Mouse (Mus musculus): ENCODE data around the gene Slc25a17. TPM values are rescaled to one million over a fixed set of nuclear protein-coding genes. Genes with fewer than 3 reads are reported as not detected.

Gene Slc25a17
- total RNA-seq, 2 experiments from 2014 or later: 15.6 to 15.9 TPM

DNA sequence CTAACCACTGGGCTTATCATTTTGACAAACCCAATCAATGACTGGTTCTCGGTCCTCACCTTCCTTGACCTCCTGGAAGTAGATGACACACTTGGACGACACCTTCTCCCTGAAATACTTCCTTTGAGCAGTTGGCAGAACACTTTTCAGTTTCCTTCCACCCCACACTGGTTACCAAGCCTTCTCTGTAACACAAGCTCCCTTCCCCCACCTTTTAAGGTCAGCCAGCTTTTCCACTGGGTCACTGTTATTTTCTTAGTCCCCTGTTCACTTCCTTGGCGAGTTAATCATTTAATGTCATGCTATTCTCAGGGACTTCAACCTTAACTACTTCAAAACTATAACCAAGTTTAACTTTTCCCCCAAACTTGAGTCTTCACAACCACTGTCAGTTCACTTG, 1.7 kb downstream of the Slc25a17 start:
- intact Hi-C loops (cut with DNase I; ENCODE audit: low total_unique reads): no loop called here
- no peak for DNase-seq

DNA sequence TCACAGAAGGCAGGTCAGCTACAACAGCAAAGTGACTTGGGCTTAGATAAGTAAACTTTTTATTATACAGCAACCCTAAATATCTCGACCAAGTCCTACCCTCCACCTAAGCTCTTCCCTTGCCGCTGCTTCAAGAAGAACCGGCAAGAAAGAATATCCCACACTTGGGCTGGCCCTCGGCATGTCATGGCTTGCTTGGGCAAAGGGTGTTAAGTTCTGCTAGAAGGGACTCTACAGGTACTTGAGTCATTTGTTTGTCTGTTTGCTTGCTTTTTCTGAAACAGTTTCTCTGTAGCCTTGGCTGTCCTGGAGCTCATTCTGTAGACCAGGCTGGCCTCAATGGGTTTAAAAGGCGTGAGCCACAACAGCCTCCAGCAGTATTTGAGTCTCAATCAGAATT, 3.7 kb downstream of the Slc25a17 start:
- intact Hi-C loops (cut with DNase I; ENCODE audit: low total_unique reads): no loop called here
- no peak for DNase-seq

DNA sequence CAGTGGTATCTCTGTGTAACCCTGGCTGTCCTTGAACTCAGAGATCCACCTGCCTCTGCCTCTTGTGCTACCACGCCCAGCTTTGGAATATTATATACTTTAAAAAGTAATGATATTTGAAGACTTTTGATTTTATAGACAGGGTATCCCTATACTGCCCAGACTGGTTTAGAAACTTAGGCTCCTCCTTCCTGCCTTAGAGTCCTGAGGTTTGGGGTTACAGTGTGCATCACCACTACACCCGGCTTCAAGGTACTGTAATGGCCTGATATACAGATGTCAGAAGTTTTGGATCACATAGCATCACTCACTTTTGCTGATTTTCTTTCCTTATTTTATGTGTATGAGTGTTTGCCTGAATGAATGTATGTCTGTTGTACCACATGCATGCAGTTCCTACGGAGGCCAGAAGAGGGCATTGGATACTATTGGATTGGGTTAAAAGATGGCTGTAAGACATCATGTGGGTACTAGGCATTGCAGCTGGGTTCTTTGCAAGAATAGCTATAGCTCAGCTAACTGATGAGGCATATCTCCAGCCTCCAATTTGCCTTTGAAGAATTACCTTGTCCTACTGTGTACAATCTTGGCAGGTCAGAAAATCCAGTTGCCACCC, 5.4 kb downstream of the Slc25a17 start:
- DNase-seq: no peak
- intact Hi-C loops (cut with DNase I; ENCODE audit: low total_unique reads): no loop called here

DNA sequence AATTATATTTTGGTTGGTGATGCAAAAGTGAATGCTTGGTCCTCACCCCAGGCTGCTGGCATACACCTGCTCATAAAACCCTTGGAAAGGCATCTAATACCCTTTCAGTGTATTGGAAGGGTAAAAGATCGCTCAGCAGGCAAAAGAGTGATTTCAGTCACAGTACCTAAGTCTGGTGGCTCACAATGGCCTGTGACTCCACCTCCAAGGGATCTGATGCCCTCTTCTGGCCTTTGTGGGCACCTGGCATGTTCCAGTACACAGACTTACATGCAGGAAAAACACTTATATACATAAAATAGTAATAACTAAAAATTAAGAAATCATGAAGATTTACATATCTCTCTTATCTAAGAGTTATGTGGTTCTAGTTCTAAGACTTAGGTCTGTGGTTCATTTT, 8.0 kb downstream of the Slc25a17 start:
- DNase-seq: no peak
- intact Hi-C loops (cut with DNase I; ENCODE audit: low total_unique reads): no loop called here

DNA sequence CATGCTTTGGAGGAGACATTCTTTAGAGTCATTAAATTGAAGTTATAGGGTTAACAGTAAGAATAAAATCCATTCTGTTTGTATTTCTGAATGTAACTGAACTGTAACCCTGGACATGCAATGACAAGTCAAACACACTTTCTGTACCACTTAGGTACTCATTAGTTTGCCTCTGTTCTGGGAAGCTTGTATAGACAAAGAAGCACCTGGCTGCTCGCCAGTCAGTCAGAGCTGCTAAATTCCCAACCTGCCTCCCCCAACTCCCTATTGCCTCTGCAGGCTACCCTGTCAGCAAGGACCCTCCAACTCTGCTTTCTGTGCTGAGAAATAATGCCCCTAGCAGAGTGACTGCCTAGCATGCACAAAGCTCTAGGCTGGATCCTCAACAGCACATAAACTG, 10.2 kb downstream of the Slc25a17 start:
- intact Hi-C loops (cut with DNase I; ENCODE audit: low total_unique reads): no loop called here
- no peak for DNase-seq

DNA sequence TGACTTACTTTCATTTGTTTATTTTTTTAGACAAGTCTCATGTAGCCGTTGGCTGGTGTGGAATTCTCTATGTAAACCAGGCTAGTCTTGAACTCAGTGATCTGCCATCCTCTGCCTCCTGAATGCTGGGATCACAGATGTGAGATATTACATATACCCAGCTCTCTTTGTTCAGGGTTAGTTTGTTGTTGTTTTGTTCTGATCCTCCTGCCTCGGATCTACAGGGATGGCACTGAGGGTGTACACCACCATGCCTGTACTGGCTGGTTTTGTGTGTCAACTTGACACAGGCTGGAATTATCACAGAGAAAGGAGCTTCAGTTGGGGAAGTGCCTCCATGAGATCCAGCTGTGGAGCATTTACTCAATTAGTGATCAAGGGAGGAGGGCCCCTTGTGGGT, 12.2 kb downstream of the Slc25a17 start:
- DNase-seq: no peak
- intact Hi-C loops (cut with DNase I; ENCODE audit: low total_unique reads): no loop called here

DNA sequence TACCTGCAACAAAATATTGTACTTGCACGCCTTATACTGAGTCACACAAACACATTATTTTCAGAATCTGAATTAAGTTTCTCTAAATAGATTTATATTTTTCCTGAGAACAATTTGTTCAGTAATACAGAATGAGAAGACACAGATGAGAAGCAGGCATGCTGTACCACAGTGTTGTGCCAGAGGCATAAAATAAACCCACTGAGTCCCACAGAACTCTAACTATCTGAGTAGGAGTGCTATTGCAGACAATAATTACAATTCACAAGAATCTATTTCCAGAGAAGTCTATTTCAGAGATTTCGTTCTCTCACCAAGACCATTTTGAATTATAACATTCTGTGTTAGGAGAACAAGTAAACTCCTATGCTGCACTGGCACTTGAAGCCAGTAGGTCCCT, 13.1 kb downstream of the Slc25a17 start:
- DNase-seq: no peak
- intact Hi-C loops (cut with DNase I; ENCODE audit: low total_unique reads): no loop called here

DNA sequence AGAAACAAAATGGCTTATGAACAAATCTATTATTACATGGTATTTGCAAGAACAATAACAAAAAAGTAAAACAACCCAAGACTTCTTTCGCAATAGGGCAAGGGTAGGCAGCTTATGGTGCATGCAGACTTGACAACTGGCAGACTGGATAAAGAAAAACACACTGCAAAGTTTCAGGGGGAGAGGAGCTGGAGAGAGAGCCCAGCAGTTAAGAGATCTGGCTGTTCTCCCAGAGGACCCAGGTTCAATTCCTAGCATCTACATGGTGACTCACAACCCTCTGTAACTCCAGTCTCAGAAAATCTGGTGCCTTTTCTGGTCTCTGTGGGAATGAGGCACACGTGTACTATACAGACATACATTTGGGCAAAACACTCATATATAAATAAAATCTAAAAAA, 19.2 kb downstream of the Slc25a17 start:
- no peak for DNase-seq
- intact Hi-C loops (cut with DNase I; ENCODE audit: low total_unique reads): no loop called here

DNA sequence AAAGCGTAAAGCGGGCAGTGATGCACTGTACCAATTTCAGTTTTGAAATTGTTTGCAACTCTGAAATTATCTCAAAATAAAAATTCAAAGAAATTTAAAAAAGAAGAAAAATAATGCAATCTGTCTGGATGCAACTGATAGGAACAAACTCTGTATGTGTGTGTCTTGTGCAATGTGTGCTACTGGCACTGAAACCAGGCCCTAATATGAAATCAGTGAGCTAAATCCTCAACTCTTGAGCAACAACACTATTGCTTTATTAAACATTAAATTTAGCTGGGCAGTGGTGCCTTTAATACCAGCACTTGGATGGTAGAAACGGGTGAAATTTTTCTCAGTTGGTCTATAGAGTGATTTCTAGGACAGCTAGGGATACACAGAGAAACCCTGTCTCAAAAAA, 21.5 kb downstream of the Slc25a17 start:
- DNase-seq: no peak
- intact Hi-C loops (cut with DNase I; ENCODE audit: low total_unique reads): no loop called here

DNA sequence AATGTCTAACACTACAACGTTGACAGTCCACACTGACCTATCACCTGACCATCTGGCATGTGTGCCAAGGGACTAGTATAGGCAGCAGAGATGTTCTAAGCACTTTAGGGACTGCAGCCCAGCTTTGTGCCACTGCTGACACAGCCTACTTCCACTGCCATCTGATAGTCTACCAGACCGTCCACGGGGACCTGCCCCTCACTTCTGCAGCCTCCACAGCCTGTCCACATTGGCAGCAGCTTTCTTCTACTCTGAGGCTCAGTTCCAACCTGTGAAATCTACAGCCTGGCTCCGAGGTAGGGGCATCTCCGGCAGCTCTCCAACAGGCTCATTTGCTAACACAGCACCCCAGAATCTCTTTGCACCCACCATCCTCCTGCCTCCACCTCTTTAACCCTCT, 24.1 kb downstream of the Slc25a17 start:
- intact Hi-C loops (cut with DNase I; ENCODE audit: low total_unique reads): no loop called here
- no peak for DNase-seq

DNA sequence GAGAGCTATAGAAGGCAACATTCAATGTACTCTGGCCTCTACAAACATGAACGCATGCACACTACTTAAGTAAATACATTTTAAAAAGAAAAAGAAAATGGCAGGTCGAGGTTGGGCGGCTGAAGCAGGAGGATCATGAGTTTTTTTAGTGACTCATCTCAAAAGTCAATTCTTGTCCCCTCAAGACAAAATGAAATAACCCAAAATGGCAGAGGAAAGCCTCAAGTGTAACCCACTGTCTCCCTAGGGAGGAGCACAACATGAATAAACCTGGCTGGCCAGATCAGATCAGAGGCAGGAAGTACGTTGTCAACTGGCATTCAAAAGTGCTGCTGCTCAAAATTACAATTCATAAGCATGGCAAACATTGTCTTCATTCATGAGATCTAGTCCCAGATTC, 28.1 kb downstream of the Slc25a17 start:
- DNase-seq: no peak
- intact Hi-C loops (cut with DNase I; ENCODE audit: low total_unique reads): no loop called here

DNA sequence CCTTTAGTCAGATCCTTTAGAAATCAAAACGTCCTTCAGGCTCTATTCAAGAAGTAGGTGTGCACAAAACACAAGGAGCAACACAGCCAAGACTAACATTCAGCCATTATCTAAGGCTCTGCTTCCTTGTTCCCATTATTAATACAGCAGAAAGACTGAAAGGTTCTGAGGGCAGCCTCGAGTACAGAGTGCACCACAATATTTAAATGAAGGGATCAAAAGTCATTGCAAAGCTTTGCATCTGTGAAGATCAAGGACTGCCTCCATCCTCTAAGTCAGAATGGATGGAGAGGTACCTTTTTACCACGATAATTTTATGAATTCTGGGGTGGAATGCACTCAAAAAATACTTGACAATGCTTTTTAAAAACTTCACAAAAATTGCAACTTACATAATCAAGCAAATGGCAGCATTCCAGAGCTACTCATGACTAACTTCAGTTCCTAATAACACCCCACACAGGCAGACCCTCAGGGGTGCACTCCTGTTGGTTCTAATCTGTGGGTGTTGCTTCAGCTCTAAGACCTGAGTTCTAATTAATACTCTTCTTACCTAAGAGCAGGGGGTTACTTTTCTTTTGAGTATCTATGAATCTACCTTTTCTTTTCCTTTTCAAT, 29.7 kb downstream of the Slc25a17 start:
- intact Hi-C loops (cut with DNase I; ENCODE audit: low total_unique reads): no loop called here
- DNase-seq: no peak

DNA sequence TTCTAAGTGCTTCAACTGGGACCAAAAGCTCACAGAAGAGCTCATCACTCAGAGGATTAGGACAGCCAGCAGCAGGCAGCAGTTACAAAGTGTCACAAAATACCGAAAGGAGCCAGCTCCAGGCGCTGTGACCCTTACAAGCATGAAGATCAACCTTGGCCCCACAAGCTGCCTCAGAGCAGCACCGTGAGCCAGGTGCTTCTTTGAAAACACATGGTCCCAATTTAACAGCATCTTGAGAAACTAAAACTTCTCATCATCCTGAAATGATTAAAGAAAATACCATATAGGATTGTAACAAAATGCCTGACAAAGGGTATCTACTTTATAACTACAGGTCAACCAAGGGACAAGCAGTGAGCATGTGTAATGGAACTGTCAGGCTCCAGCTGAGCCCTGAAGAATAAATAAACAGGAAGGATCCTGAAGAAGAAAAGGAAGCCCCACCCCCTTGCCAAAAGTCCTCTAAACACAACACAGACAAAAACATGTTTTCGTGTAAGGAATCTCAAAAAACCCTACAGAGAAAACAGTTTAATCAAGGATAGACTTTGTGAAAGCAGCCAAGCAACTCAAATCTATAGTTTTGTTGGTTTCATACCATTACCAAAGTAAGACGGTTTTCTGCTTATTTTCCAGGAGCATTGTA, 30.8 kb downstream of the Slc25a17 start:
- intact Hi-C loops (cut with DNase I; ENCODE audit: low total_unique reads): no loop called here
- no peak for DNase-seq

DNA sequence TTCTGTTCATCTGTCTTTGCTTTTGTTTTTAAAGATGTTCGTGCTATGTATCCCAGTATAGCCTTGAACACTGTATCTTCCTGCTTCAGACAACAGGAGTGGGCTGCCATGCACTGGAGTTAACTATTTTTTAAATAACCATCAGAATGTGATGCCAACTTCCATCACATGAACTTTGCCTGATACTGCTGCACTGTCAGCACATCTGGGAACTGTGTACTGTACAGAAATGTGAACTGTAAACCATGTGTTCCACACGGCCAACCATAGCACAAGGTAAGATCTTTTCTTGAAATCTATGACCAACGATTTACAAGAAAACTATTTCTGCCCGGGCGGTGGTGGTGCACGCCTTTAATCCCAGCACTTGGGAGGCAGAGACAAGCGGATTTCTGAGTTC, 33.1 kb downstream of the Slc25a17 start:
- DNase-seq: no peak
- intact Hi-C loops (cut with DNase I; ENCODE audit: low total_unique reads): no loop called here

DNA sequence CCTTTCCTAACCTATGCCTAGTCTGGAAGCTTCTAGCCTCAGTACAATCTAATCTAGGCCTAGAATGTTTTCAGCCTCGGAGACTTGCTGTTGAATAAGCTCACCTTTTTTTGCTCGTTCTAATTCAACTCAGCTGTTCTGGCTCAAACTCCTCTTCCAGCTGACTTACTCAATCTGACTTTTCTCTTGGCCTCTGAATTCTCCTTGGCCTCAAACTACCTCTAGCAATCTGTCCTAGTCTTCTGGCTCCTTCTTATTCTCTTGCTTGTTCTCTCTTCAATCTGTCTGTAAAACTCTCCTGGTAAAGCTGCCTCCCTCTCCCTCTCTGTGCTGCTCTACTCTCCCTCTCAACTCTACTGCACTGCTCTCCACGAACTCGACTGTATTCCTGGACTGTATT, 35.6 kb downstream of the Slc25a17 start:
- intact Hi-C loops (cut with DNase I; ENCODE audit: low total_unique reads): no loop called here
- DNase-seq: no peak

DNA sequence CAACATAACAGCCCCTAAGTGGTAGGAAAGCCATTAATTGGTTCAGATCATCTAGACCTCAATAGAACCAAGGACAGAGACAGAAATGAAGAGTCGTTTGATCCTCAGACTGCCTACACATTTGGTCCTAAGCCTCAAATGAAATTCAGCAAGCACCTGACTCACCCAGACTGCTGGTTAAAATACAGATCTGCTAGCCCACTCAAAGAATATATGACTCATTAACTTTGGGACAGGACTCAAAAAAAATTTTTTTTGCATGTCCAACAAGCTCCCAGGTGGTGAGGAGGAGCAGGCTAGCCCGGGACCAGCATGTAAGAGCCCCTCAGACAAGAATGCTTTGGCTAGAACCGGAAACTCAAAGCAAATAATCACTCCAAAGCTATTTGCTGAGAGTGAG, 40.5 kb downstream of the Slc25a17 start:
- intact Hi-C loops (cut with DNase I; ENCODE audit: low total_unique reads): no loop called here
- no peak for DNase-seq

DNA sequence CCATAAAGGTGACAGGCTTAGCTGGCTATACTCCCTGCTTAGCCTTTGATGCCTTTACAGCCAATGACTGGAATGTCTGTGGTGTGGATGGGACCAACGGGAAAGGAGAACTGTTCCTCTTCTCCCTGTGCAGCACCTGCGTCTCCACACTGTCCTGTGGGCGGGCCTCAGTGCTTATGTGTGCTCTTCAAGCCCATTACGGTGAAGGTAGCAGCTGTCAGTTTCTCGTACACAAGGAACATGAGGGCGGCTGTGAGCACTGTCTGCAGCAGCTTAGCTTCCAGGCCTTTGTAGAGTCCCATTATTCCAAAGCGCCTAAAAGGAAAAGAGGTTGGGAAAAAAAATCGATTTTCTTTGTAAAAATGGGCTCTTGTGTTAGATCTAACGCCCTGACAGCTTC, 41.1 kb downstream of the Slc25a17 start:
- intact Hi-C loops (cut with DNase I; ENCODE audit: low total_unique reads): no loop called here
- no peak for DNase-seq

DNA sequence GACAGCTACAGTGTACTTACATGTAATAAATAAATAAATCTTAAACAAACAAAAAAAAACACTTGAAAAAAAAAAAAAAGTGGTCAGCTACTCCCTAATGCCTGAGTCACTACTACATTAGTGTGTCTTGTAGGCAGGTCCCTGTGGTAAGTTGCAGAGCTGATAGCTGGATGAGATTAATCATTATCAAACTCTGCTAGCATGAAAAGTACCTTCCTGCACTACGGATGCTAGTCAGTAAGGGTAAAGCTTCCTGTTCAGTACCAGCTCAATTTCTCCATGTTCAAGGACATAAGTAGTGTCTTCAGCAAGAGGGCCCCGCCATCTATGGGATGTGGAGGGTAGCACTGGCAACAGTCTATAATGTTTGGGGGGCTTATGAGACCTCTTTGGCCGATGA, 46.7 kb downstream of the Slc25a17 start:
- DNase-seq: no peak
- intact Hi-C loops (cut with DNase I; ENCODE audit: low total_unique reads): no loop called here

DNA sequence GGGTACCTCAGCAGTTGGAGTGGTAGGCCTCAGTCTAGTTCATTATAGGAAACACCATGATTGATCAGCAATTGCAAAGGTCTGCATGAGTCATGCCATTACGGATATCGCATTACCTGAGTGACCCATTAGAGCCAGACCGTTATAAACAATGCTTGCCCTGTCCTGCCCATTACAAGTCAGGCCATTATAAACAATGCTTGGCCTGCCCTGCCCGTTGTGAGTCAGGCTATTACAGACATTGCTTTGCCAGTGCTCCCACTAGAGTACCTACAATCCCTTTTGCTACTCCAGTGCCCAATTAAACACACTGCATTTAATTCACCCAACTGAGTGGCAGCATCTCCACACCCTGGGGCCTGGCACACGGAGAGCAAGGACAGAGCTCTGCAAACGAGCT, 49.6 kb downstream of the Slc25a17 start:
- no peak for DNase-seq
- intact Hi-C loops (cut with DNase I; ENCODE audit: low total_unique reads): no loop called here

DNA sequence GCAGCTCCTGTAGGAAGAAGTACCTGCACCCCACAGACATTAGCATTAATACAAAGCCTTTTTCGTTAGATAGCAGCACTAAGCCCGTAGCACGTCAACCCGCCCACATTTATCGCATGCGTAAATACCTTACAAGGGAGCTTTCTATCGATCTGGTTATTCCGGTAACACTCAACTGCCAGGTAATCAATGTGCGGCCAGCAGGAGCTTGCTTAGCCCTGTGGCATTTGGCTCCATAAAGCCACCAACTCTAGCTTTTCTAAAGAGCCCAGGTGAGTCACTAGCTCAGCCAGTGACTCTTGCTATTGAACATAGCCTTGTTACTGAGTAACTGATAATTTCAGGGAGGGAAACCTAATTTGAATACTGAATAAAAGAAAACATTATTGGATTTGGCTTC, 50.3 kb downstream of the Slc25a17 start:
- intact Hi-C loops (cut with DNase I; ENCODE audit: low total_unique reads): no loop called here
- no peak for DNase-seq

DNA sequence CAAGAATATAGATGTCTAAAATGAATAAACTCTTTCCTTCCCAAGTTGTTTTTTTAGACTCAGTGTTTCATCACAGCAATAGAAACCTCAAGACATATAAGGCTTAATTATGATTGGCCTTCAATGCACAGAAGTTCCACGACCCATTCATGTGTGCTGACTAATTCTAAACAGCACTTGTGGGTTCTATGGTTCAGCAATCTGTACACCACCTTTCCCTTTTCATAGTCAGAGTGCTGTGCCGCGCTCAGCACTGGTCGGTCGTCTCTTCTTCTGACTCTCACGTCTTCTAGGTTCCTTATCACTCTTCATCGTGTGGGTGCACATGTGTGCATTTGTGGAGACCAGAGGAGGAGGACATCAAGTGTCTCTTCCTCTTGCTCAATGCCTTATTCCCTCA, 52.6 kb downstream of the Slc25a17 start:
- intact Hi-C loops (cut with DNase I; ENCODE audit: low total_unique reads): no loop called here
- DNase-seq: no peak

DNA sequence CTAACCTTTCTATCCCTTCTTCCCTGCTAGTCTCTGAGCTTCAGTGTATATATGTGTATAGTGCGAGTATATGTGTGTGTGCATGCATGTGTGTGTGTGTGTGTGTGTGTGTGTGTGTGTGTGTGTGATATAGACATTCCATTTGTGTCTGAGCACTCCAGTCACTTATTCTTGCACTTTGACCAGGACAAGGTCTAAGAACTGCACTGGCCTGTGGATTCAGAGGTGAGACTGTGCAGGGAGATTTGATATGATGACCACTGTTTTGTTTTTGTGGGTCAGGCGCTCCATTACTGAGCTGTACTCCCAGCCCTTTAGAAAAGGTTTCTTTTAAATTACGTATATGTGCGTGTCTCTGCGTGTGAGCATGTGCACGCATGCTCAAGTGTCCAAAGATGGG, 54.1 kb downstream of the Slc25a17 start:
- intact Hi-C loops (cut with DNase I; ENCODE audit: low total_unique reads): no loop called here
- no peak for DNase-seq
